Mouse (Mus musculus): ENCODE measurements around the gene Eml6.

DNA sequence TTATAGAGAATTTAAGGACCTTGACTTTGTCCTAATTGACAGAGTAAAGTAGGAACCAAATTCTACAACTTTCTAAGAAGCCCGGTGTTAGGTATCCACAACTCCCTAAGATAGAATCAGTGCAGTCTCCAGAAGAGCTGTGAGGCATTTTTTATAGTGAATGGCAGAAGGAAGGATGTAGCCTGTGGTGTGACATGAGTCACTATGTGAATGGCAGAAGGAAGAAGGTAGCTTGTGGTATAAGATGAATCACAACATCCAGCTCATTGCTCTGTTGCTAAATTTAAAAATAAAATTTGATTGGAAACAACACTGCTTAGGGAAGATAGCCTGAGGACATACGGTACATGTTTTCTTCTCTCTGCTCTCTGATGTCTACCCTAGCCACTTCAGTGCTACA is 146.2 kb downstream of the Eml6 start:
- TF ChIP-seq CTCF (IDR thresholded peaks at IDR 0.05; ENCODE audit: control insufficient read depth, insufficient read depth, insufficient replicate concordance, low read depth, low read length) = no peak
- no peak for TF ChIP-seq POLR2A (IDR thresholded peaks at IDR 0.05; ENCODE audit: control insufficient read depth, low read depth, low read length)
